Mouse (Mus musculus) megakaryocyte progenitor cell, adult 5-6 weeks (primary cell): ENCODE measurements at regions not wholly inside any gene's neighbourhood (a gene's known extent, or its start where the extent isn't known, plus 50 kb on each side); places are given as distances from the start of the nearest gene placed in this dataset.
A peak's percentile ranks its signal among the peaks of the same experiment; 100 is the strongest.

Source experiments
- ATAC-seq: replicated peaks from 2 replicates; pipeline ENCODE4 v1.8.0; 2016; ENCODE audit warnings: mild to moderate bottlenecking, moderate TSS enrichment, inconsistent platforms; ENCODE audit not compliant: poor library complexity

DNA sequence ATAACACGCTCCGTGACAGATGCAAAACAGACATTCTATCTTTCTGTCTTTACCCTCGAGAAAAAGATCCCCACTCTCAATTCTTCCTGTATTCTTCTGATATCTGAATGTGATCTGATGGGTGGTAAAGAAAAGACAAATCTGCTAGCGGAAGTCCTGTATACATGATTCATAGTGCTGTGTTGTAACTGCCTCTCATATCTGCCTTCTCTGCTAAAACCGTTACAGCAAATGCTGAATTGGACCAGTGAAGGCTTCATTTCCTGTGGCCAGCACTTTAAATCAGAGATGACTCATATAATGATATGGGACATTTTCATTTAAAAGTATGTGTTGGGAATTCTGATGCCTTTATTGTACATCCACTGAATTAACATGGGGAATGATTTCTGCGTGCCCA is 186.0 kb upstream of the Gm11114 start:
- peak; percentile 18; the same call in 1 of the 2 replicates for ATAC-seq

DNA sequence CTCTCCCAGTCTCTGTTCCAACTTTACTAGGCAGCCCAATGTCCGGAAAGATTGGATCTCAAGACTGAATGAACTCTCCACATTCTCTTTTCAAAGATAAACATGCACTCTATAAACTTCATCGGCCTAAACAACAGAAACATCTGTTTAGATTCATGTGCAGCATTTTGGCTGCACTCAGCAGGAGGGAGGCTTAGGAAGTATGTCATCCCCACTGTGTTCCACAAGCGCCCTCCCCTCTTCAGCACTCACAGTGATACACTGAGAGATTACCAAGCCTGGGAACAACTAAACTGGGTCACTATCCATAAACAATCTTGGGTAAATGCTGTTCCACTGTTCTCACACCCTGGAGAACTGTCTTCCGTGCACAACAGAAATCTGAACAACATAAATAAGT is 185.5 kb upstream of the Gm11114 start:
- ATAC-seq: no peak

GRCm38 (mm10) chr9:85134900-85135299 is 177.7 kb upstream of the Gm11114 start:
- no peak for ATAC-seq

GRCm38 (mm10) chr9:85136715-85137582 is 175.6 kb upstream of the Gm11114 start:
- peak; percentile 37; the same call in 1 of the 2 replicates for ATAC-seq

GRCm38 (mm10) chr9:85139891-85140290 is 172.7 kb upstream of the Gm11114 start:
- ATAC-seq: no peak

GRCm38 (mm10) chr9:85144363-85144762 is 168.2 kb upstream of the Gm11114 start:
- peak; percentile 65 for ATAC-seq

GRCm38 (mm10) chr9:85165632-85166031 is 146.9 kb upstream of the Gm11114 start:
- ATAC-seq: peak; percentile 50; the same call in 1 of the 2 replicates

- ATAC-seq: no peak
Observed at GRCm38 (mm10) chr9:85167243-85167642, 145.3 kb upstream of the Gm11114 start.

- no peak for ATAC-seq
Observed at GRCm38 (mm10) chr9:85174431-85174830, 138.1 kb upstream of the Gm11114 start.

DNA sequence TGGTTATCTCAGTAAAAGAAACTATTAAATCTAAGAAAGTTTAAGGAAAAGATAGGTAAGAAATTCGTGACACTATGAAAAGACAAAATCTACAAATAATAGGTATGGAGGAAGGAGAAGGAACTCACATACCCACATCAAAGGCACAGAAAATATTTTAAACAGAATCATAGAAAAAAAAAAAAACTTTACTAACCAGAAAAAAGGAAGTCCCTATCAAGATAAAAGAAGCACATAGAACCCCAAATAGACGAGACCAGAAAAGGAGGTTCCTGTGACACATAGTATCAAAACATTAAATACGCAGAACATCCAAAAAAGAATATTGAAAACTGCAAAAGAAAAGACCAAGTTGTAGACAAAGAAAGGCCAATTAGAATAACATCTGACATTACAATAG is 111.4 kb upstream of the Gm11114 start:
- no peak for ATAC-seq

GRCm38 (mm10) chr9:85224870-85225269 is 87.7 kb upstream of the Gm11114 start:
- no peak for ATAC-seq
